Mouse (Mus musculus) olfactory bulb, adult 2 months (tissue): ENCODE data around the gene Fam47e. TPM values are rescaled to one million over a fixed set of nuclear protein-coding genes. Genes with fewer than 3 reads are reported as not detected.

ENCODE experiments used
- H3K27ac ChIP-seq: fragments of 200-500 bp; 2 replicates; pipeline ENCODE4 v1.5.1; 2012; ENCODE audit warnings: low read depth, low read length; ENCODE audit not compliant: insufficient read depth
- H3K4me1 ChIP-seq: fragments of 200-500 bp; 2 replicates; pipeline ENCODE4 v1.6.1; 2012; ENCODE audit warnings: low read length; ENCODE audit not compliant: control insufficient read depth, insufficient read depth
- H3K4me3 ChIP-seq: fragments of 200-500 bp; 2 replicates; pipeline ENCODE4 v1.5.1; 2012; ENCODE audit warnings: mild to moderate bottlenecking, low read depth, low read length, moderate library complexity; ENCODE audit not compliant: insufficient read depth
- CTCF ChIP-seq: fragments of 200-500 bp; IDR thresholded peaks from 2 replicates; pipeline ENCODE4 v1.5.1; 2012; ENCODE audit warnings: low read depth, mild to moderate bottlenecking, low read length, moderate library complexity; ENCODE audit not compliant: insufficient read depth
- POLR2A ChIP-seq: fragments of 200-500 bp; IDR thresholded peaks from 2 replicates; pipeline ENCODE4 v1.6.1; 2012; ENCODE audit warnings: mild to moderate bottlenecking, low read depth, low read length, moderate library complexity; ENCODE audit not compliant: insufficient read depth
- WGBS: fragments of 180-500 bp; shearing (Covaris S2); methylation state at CpG from one replicate; pipeline ENCODE4 v1.1.7; 2018; 5-methylcytosine and 5-hydroxymethylcytosine counted together
- polyA plus RNA-seq: library from polyadenylated mRNA; stranded (reverse); fragments of >200 nt; gene quantifications from 2 replicates; pipeline ENCODE4 v1.2.4, GENCODE M21; 2012; ENCODE audit warnings: low replicate concordance; ENCODE audit not compliant: missing spikeins, insufficient read depth, insufficient read length

Fam47e gene
- polyA plus RNA-seq, 1 experiment = not detected

GRCm38 (mm10) chr5:92585932-92586331 lies 31.1 kb downstream of the Fam47e start:
- TF ChIP-seq CTCF (no peak), POLR2A (no peak)
- 82% methylated on average over 10 of the region's 10 CpGs for WGBS
- Histone ChIP-seq H3K4me3 (no peak overlapping the region), H3K4me1 (no peaks in the 10 kb centered on the region), H3K27ac (no peak overlapping the region)

GRCm38 (mm10) chr5:92595026-92595425 lies 40.2 kb downstream of the Fam47e start:
- Histone ChIP-seq H3K4me3 (no peak overlapping the region), H3K4me1 (no peaks in the 10 kb centered on the region), H3K27ac (no peak overlapping the region)
- 92% methylated on average over 5 of the region's 5 CpGs for WGBS
- TF ChIP-seq CTCF = no peak
- TF ChIP-seq POLR2A = no peak

- TF ChIP-seq CTCF (no peak), POLR2A (no peak)
- no peaks in the 10 kb centered on the region for H3K4me1 ChIP-seq
- H3K27ac ChIP-seq = no peak overlapping the region
- no peak overlapping the region for H3K4me3 ChIP-seq
- WGBS = 95% methylated on average over 8 of the region's 8 CpGs
Observed at GRCm38 (mm10) chr5:92596865-92597264, 42.0 kb downstream of the Fam47e start.

- peaks cover 6% of the 10 kb centered on the region for H3K4me1 ChIP-seq
- H3K27ac ChIP-seq = no peak overlapping the region
- H3K4me3 ChIP-seq = no peak overlapping the region
- TF ChIP-seq CTCF = no peak
- no peak for TF ChIP-seq POLR2A
- 82% methylated on average over 10 of the region's 10 CpGs for WGBS
Observed at GRCm38 (mm10) chr5:92599030-92599429, 44.2 kb downstream of the Fam47e start.

- TF ChIP-seq CTCF (no peak), POLR2A (no peak)
- 1% methylated on average over 65 of the region's 69 CpGs for WGBS
- H3K4me3 ChIP-seq = peak within 1 kb of the TSS; percentile 56
- H3K4me1 ChIP-seq = peaks cover 6% of the 10 kb centered on the region
- H3K27ac ChIP-seq = no peak within 1 kb of the TSS
Observed at GRCm38 (mm10) chr5:92602691-92603690, 48.1 kb downstream of the Fam47e start, which contains the start of gene Stbd1. Gene Stbd1 (plus strand): TSS chr5:92603041.

- H3K4me1 ChIP-seq = peaks cover 6% of the 10 kb centered on the region
- H3K4me3 ChIP-seq = no peak overlapping the region
- TF ChIP-seq CTCF = no peak
- no peak for TF ChIP-seq POLR2A
- WGBS = 42% methylated on average over 10 of the region's 10 CpGs
- no peak overlapping the region for H3K27ac ChIP-seq
Observed at GRCm38 (mm10) chr5:92604452-92605247, 49.8 kb downstream of the Fam47e start.

- no peak for TF ChIP-seq CTCF
- no peak for TF ChIP-seq POLR2A
- Histone ChIP-seq H3K4me3 (no peak overlapping the region), H3K4me1 (peaks cover 4% of the 10 kb centered on the region), H3K27ac (no peak overlapping the region)
- 93% methylated on average over 5 of the region's 5 CpGs for WGBS
Observed at GRCm38 (mm10) chr5:92607492-92608229, 52.8 kb downstream of the Fam47e start.

GRCm38 (mm10) chr5:92612756-92613155 lies 57.9 kb downstream of the Fam47e start:
- Histone ChIP-seq H3K4me1 (no peaks in the 10 kb centered on the region), H3K4me3 (no peak overlapping the region), H3K27ac (no peak overlapping the region)
- 94% methylated on average over 4 of the region's 4 CpGs for WGBS
- no peak for TF ChIP-seq CTCF
- TF ChIP-seq POLR2A = no peak
